Mouse (Mus musculus) urinary bladder, postnatal 25 days (tissue): Measurements from ENCODE around the gene Fes.
A peak's percentile ranks its signal among the peaks of the same experiment; 100 is the strongest.

Experiments used
- DNase-seq: peaks from one replicate; pipeline ENCODE4 v3.0.0; 2022; ENCODE audit warnings: low spot score

Fes gene

GRCm38 (mm10) chr7:80343270-80344018, 44.3 kb downstream of the Fes start:
- DNase-seq, result no peak

GRCm38 (mm10) chr7:80342858-80343257, 44.9 kb downstream of the Fes start, which contains the start of gene Hddc3:
Hddc3 (plus strand) TSS chr7:80343104.
- DNase-seq, result peak; percentile 93

- DNase-seq, result no peak
Measured at GRCm38 (mm10) chr7:80341793-80342192, 46.0 kb downstream of the Fes start.

GRCm38 (mm10) chr7:80340793-80341192, 47.0 kb downstream of the Fes start, which contains the start of gene Unc45a:
Unc45a (minus strand) TSS chr7:80341005.
- DNase-seq, result peak; percentile 41

- peak; percentile 98 for DNase-seq
Measured at GRCm38 (mm10) chr7:80339793-80340628, 47.7 kb downstream of the Fes start.

- DNase-seq, result peak; percentile 32
Measured at GRCm38 (mm10) chr7:80339371-80339770, 48.4 kb downstream of the Fes start.

GRCm38 (mm10) chr7:80336932-80337331, 50.8 kb downstream of the Fes start:
- no peak for DNase-seq

- no peak for DNase-seq
Measured at GRCm38 (mm10) chr7:80334848-80335247, 52.9 kb downstream of the Fes start.

GRCm38 (mm10) chr7:80331433-80331832, 56.3 kb downstream of the Fes start:
- DNase-seq, result no peak

GRCm38 (mm10) chr7:80330278-80330677, 57.5 kb downstream of the Fes start:
- no peak for DNase-seq
